Mouse (Mus musculus) heart, postnatal 10 days (tissue): ENCODE results near the gene Pkn1. TPM values are rescaled to one million over a fixed set of nuclear protein-coding genes. Genes with fewer than 3 reads are reported as not detected.

Source experiments
- DNase-seq, 2 experiments: peaks; one replicate each; pipeline ENCODE4 v3.0.0; 2021
- intact Hi-C: fragments of 180-260 bp; cut with DNase I; formaldehyde crosslinking; loops from one replicate; pipeline ENCODE4 v1.15.1; 2025
- total RNA-seq, 2 experiments: library from RNA; stranded (reverse); gene quantifications; 2 replicates each; pipeline ENCODE4 v1.2.3; 2021

Gene Pkn1
- total RNA-seq, 2 experiments from 2014 or later = 58.9 to 66.7 TPM

DNA sequence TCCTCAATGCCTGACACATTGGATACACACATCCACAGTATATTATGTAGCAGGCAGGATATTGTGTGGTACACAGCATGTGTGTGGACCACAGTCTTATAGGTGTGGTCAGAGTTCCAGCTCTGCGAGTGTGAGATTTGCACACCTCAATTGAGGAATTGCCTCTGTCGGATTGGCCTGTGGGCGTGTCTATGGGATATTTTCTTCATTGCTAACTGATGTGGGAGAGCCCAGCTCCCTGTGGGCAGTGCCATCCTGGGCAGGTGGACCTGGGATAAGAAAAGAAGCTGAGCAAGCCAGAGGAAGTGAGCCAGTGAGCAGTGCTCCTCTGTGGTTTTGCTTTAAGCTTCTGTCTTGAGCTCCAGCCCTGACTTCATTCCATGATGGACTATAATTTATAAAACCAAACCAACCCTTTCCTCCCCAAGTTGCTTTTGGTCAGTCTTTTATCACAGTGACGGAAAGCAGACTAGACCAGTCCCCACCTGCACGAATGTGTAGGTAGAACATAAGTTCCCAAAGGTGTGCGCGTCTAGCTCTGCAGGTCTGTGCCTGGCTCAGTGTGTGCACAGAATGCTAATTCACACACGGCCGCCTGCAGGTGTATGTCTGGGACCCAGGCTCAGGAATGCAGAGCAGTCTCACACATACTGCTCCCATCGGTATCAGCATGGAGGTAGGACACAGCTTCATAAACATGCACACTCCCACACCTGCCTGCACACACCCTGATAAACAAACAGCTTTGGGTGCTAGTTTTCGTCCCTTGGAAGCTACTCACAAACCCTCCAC is 4.4 kb downstream of the Pkn1 start:
- no peak for DNase-seq
- intact Hi-C loops = no loop called here

DNA sequence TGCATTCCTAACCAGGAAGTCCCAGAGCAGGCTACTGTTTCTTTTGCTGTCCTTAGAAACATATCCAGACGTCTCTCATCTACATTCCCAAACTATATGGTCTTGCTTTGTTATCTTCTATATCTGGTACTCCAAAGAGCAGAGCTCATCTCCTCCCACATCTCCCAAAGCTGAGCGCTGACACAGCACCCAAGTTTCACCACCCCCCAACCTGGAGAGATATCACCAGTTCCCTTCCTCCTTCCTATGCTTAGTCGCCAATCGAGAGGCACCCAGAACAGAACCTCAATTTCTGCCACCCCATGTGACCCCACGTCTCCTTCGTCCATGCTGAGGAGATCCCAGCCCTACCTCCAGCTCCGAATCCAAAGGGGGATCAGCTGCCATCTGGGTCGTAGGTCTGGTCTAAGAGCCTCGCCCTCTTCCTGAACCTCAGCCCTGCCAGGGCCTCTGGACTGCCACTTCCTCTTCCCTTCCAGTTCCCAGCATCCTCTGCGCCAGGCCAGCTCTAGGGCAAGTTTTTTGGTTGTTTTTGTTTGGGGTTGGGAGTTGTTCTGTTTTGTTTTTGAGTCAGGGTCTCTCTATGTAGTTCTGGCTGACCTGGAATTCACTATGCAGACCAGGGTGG is 5.3 kb downstream of the Pkn1 start:
- no peak for DNase-seq
- intact Hi-C loops = no loop called here

DNA sequence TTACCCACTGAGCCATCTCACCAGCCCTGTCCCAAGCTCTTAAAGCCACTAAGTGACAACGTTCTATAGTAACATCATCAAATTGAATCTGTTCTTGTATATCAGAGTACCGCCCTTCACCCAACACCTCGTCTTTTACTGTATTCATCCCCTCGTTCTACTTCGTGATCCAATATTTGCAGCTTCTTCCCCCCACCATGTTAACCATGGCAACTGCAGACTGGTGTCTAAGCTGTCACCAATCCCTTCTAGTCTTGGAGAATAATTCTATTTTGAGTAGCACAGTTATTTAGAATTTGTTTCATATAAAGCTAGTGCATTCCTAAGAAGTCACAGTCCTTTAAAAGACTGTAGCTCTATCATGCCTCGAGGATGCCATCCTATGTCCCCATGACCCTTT is 9.7 kb downstream of the Pkn1 start:
- no peak for DNase-seq
- intact Hi-C loops = no loop called here

DNA sequence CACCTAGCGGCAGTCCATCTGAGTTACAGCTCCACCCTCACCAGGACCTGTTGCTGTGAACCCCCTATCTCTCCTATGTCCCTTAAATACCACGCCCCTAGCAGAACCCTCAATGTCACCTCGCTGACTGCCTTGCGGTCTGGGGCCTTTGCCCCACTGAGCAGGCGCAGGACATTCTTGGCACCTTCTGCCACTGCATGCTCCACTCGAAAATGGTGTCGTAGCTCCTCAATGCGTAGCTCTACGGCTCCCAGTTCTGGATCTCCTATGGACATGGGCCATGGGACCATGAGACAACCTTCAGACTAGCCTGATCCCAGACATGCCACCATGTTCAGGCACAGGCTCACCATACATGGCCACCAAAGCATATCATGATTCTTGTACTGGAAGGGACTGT is 14.5 kb downstream of the Pkn1 start:
- intact Hi-C loops = no loop called here
- DNase-seq = no peak

DNA sequence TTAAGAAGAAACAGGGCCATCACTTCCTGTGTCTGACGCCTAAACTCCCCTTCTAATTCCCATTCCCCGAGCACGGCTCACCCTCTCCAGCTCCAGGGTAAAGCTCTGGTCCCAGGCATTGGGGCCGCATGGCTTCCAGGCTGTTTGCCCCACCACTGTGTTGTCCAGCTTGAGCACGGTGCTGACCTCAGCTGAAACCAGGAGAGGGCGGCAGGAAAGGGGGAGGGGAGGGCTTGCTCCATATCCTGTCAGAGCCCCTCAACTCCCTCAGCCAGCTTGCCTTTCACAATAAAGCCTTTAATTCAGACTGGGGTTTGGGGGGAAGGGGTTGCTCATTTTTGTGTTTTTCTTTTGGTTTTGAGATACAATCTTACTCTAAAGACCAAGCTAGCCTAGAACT is 17.9 kb downstream of the Pkn1 start:
- intact Hi-C loops = no loop called here
- no peak for DNase-seq

DNA sequence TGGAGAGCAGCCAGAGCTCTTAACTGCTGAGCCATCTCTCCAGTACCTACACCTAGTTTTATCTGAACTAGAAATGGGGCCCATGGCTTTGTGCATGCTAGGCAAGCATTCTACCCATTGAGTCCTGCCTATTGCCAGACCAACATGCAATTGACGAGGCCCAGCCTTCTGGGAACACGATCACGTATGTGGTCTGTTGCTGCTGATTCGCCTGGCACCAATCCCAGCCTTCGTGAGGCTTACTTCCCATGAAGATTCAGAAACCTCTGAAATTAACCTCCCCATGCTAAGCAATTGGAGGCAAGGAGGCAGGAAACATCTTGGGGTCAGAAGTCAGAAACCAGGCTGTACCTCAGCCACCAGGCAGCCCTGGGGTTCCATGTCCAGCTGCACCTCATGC is 18.4 kb downstream of the Pkn1 start:
- intact Hi-C loops = no loop called here
- DNase-seq = no peak

DNA sequence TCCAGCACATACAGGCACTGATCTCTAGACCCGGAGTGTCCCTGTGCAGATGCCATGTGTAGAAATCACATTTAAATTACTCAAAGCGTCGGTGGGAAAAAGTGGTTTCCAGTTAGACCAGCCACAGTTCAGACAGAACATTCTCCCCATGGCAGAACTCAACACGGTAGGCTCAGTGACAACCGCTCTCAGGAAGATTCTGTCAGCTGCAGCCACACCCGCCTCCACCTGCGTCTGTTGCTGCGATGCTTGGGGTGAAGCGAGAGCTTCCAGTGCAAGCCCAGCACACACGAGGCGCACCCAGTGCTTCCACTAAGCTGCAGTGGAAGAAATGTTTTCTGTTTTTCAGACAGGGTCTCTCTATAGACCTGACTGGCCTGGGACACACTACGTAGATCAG is 19.1 kb downstream of the Pkn1 start:
- DNase-seq = no peak
- intact Hi-C loops = no loop called here

DNA sequence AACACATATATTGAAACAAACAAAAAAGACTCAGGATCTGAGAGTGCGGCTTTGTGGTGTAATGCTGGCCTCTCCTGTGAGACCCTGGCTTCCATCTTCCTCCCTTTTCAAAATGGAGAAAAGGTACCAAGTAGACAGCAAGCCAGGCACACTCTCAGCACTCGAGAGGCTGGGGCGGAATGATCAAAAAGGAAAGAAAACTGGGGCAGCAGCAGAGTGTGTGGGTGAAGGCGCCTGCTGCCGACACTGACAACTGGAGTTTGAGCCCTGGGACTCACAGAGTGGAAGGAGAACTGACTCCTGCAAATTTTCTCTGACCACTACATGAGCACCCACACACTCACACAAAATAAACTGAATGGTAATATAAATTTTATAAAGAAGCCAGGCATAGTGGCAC is 24.5 kb downstream of the Pkn1 start:
- intact Hi-C loops = no loop called here

DNA sequence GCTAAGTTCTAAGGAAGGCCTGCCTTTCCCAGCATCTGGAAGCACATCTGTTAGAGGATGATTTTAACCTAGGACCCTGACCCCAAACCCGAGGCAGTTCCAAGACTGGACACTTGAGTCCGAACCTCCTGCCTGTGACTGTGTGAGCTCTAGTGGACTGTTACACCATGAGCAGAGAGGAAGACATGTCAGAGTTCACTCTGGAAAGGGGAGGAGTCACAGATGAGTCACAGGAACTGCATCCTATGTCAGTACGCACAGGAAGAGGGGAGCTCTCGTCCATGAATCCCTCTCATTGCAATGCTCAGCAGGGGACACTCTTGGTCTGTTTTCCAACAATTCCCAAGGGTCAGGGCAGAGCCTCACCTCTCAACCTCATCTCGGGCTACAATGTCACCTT is 26.0 kb downstream of the Pkn1 start:
- no peak for DNase-seq
- intact Hi-C loops = no loop called here

More for the DNA sequence above, 24.5 kb downstream of the Pkn1 start:
- DNase-seq = no peak

DNA sequence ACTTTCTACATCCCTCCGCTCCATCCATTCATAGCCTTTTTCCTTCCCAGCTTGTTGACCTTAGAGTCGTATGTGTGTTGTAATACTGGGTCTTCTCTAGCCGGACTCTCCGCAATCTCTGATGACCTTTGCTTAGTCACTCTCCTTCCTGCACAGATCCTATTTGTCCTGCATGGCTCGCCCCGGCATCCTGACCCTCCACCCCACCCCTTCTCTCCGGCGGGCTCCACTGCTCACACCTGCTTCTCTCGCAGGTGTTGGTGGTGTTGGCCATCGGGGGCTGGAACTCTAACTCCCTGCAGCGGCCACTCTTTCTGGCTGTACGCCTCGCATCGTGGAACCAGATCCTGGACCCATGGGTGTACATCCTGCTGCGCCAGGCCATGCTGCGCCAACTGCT is 30.0 kb downstream of the Pkn1 start:
- no peak for DNase-seq
- intact Hi-C loops = no loop called here

DNA sequence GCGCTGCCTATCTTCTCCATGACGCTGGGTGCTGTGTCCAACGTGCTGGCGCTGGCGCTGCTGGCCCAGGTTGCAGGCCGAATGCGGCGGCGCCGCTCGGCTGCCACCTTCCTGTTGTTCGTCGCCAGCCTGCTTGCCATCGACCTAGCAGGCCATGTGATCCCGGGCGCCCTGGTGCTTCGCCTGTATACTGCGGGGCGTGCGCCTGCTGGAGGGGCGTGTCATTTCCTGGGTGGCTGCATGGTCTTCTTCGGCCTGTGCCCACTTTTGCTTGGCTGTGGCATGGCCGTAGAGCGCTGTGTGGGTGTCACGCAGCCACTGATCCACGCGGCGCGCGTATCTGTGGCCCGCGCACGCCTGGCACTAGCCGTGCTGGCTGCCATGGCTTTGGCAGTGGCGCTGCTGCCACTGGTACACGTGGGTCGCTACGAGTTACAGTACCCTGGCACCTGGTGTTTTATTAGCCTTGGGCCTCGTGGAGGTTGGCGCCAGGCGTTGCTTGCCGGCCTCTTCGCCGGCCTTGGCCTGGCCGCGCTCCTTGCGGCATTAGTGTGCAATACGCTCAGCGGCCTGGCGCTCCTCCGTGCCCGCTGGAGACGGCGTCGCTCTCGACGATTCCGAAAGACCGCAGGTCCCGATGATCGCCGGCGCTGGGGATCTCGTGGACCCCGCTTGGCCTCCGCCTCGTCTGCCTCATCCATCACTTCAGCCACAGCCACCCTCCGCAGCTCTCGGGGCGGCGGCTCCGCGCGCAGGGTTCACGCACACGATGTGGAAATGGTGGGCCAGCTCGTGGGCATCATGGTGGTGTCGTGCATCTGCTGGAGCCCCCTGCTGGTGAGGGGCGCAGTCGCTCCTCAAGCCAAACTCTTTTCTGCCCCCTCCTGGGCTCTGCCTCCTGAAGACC is 30.7 kb downstream of the Pkn1 start:
- peak; percentile 69 to 71 for DNase-seq
- intact Hi-C loops = no loop called here

DNA sequence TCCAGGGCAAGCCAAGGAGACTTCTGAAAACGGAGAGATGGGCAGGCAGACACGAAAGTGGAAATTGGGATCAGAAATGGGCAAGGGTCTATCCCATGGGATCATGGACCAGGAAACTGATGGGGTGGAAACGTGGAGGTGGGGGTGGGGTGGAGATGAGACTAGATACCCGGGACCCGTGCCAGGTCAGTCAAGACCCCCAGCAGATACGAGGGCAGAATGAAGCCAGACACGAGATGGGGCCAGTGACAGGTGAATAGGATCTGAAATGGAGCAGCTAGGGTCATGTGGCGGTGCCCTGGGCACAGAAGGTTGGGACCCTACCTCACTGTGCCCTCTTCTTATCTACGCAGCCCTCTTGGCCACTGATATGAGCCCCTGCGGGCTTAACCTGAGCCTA is 31.5 kb downstream of the Pkn1 start:
- no peak for DNase-seq
- intact Hi-C loops = no loop called here

DNA sequence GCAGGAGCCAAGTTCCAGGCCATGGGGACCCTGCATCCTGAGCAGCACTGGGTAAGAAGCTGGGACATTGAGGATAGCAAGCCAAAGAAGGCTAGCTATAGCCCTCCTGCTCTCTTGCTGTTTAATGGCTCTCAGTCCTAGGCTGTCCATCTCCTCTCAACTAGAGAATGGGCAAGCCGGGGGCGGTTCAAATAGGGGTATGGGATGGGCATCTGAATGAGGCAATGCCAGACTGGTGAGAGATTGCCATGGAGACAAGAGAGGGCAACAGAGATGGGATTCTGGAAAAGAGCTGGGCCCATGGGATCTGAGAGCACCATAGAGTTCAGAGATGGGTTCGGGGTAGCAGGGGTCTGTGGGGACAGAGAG is 32.1 kb downstream of the Pkn1 start:
- intact Hi-C loops = no loop called here

DNA sequence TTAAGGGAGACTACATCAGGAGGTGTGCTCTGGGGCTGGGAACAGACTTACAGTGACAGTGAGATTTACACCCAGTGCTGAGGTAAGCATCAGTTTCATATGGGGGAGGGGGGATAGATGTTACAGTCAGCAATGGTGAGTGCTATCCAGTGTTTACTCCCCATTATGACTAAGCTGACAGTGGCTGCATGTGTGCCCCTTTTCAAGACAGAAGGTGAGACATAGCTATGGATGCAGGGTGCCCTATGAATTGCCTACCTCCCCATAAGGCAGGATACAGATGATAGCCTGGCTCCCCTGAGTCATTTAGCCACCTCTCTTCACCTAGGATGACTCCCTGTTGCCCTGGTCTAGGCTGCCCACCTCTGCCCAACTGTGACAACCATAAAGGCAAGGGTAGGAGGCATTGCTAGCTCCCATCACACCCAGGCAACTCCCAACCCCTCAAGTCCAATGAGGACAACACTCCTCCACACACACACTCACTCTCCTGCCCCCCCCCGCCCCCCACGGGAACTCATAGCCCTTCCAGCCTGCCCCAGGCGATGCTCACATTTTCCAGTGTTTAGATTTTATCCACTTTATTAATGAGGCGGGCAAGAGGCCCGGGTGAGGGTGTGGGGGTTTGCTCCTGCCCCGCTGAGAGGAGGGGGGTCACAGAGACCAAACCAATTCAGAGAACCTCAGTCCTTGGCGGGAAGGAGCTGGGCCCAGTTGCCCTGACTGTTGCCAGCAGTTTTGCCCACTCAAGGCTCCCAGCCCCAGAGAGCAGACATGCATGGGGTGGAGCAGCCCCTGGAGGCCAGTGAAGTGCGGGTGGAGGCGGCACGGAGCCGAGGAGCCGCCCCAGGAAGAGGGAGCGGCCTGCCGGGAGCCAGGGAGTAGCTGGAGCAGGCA is 32.8 kb downstream of the Pkn1 start, which contains the start of gene Ptger1:
Ptger1 (plus strand) TSS at position 710 of the 897 bp plus-strand sequence.
- peak; percentile 67 to 73 for DNase-seq

More for the DNA sequence above, 32.1 kb downstream of the Pkn1 start:
- no peak for DNase-seq

DNA sequence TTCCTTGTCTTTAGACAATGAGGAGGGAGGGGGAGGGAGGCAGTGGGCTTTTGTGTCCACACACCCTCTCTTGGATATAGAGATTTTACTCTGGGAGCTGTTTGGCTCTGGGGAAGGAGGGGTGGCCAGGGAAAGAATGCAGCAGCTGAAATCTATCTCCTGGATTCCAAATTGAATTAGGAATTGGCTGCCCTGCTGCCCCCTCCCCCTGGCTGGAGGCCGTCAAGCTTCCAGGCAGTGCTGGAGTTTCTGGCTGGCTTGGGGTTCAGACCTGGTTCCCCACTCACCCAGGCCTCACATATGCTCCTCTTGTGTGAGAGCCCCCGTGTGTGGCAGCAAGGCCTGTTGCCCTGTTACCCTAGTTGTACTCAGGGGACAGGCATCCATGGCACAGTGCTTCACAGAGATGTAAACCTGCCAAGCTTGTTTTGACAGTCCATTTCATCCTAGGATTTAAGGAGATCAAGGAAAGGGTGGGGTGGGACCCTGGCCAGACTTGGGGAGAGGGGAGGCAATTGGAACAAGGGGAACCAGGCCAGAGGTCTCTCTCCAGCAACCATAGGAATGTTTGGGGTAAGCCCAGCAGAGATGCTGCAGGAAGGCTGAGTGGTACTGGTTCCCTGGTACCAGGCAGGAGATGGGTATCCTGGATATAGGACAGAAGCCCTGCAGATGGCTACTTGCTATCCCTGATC is 33.9 kb downstream of the Pkn1 start:
- intact Hi-C loops = loop anchor here (5.0 kb wide), 1 partner anchor 52 kb away; the partner anchor contains the start of gene Ddx39

More for the DNA sequence above, 32.8 kb downstream of the Pkn1 start, which contains the start of gene Ptger1:
- intact Hi-C loops = no loop called here

DNA sequence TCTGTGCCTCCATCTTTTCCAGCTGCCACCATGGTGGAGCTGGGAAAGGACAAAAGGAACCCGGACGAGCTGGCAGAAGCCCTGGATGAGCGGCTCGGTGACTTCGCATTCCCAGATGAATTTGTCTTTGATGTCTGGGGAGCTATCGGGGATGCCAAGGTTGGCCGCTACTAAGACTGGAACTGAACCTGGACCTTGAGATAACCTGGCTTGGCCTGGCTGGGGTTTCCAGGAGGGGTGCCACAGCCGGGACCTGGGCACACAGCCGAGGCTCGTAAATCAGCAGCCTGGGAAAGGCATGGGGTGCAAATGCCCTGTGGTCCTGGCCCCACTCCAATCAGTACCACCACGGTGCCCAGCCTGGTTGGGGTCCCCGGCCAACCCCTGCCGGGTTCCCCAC is 34.9 kb downstream of the Pkn1 start:
- intact Hi-C loops = loop anchor here (5.0 kb wide), 1 partner anchor 53 kb away; the partner anchor contains the start of gene Ddx39
- DNase-seq = no peak

More for the DNA sequence above, 33.9 kb downstream of the Pkn1 start:
- DNase-seq = peak; percentile 67 to 70

DNA sequence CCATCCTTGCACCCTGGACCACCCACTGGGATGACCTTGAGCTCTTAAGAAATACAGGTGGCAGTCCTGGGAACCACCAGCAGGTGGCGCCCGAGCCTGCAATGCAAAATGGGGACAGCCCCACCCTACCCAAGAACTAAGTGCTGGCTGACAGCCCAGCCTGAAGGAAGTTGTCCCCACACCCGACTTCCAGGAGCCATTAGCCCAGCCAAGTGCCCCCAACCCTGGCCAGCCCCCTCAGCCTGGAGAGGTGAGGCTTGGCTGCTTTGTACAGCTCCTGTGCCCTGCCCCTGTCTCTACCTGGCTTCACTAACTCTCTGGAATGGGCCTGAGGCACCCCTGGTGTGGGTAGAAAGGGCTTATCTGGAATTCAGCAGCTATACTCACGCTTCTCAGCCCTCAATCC is 36.6 kb downstream of the Pkn1 start:
- DNase-seq = peak; percentile 92 to 95
- intact Hi-C loops = loop anchor here (5.0 kb wide), 1 partner anchor 55 kb away; the partner anchor contains the start of gene Ddx39

DNA sequence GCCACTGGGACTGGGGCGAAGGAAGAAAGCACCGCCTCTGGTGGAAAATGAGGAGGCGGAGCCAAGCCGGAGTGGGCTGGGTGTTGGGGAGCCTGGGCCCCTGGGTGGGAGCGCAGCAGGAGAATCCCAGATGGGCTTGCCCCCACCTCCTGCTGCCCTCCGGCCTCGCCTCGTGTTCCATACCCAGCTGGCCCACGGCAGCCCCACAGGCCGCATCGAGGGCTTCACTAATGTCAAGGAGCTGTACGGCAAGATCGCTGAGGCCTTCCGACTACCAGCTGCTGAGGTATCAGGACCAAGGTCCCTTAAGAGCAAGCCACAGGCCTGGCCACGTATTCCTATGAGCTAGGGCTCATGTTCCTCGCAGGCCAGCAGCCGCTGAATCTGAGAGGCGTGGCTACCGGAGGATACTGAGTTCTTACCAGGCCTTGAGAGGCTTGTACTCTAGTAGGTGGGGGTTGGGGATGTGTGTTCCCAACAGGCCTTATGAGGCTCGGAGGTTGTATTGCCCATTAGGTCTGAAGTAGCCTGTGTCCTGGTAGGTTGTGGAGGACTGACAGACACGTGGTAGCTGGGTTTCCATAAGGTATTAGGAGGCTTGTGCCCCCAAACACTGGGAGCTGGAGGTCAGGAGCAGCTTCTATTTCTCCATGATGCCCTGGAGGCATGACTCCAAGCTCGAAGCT is 37.8 kb downstream of the Pkn1 start:
- intact Hi-C loops = loop anchor here (2.0 to 5.0 kb wide), 2 partner anchors 56 to 232 kb away; partner anchors contain the start of gene Ddx39
- no peak for DNase-seq

DNA sequence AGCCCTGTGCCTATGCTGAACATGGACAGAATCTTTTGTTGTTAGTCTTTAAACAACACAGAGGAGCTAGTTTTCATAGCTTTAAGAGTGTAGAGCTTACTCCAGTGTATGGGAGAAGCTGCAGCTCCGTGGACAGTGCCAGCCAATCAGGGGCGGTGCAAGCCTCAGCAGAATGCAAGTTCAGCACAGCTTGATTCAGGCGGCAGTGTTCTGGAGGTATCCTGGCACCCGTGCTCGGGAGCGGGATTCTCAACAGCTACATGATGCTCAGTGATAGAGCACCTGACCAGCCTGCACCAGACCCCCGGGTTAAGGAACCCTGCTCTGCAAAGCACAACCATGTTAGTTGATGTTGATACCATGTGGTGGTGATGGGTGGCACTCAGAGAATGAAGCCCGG is 38.4 kb downstream of the Pkn1 start:
- intact Hi-C loops = loop anchor here (2.0 to 5.0 kb wide), 2 partner anchors 57 to 232 kb away; partner anchors contain the start of gene Ddx39

More for the DNA sequence above, 38.4 kb downstream of the Pkn1 start:
- DNase-seq = no peak
